Mouse (Mus musculus) CH12.LX (cell line): ENCODE measurements around the gene Wfdc6b. TPM values are rescaled to one million over a fixed set of nuclear protein-coding genes. Genes with fewer than 3 reads are reported as not detected.
A peak's percentile ranks its signal among the peaks of the same experiment; 100 is the strongest.

Experiments
- DNase-seq: peaks from one replicate; pipeline ENCODE4 v3.0.0-alpha.2; 2013; ENCODE audit errors: extremely low read depth
- H3K27ac ChIP-seq: 2 replicates; pipeline ENCODE4 v1.5.1; 2012; ENCODE audit warnings: low read depth, mild to moderate bottlenecking, control low read depth, moderate library complexity; ENCODE audit not compliant: insufficient read depth
- H3K27me3 ChIP-seq: replicated peaks from 2 replicates; pipeline ENCODE3; 2012; ENCODE audit warnings: inconsistent platforms
- H3K36me3 ChIP-seq, 2 experiments: replicated peaks in 1 of 2; 2 replicates each; pipeline versions ENCODE3 to v1.6.1; 2012; ENCODE audit warnings: inconsistent platforms in 1 of 2, low read length in 1 of 2, mild to moderate bottlenecking in 1 of 2, mixed read lengths in 1 of 2, moderate library complexity in 1 of 2; ENCODE audit not compliant: control insufficient read depth in 1 of 2, insufficient read depth in 1 of 2
- H3K4me1 ChIP-seq, 2 experiments: 2 replicates each; pipeline ENCODE4 v1.6.1; 2012; ENCODE audit warnings: inconsistent platforms in 1 of 2, moderate library complexity in 1 of 2; ENCODE audit not compliant: insufficient read depth in 2 of 2, control insufficient read depth in 1 of 2
- H3K4me2 ChIP-seq: 2 replicates; pipeline ENCODE4 v1.6.1; 2012; ENCODE audit warnings: low read depth, mild to moderate bottlenecking, control low read depth; ENCODE audit not compliant: poor library complexity, insufficient read depth, severe bottlenecking
- H3K4me3 ChIP-seq, 3 experiments: fragments of 150-350 bp in 1 of 3; sonication (generic) in 1 of 3; replicated peaks in 1 of 3; 2 replicates each; pipeline versions ENCODE3 to v1.5.1; 2011 to 2012; ENCODE audit warnings: low read depth in 2 of 3, low read length in 2 of 3, mild to moderate bottlenecking in 2 of 3, moderate library complexity in 2 of 3, control low read depth in 1 of 3, improper control_type of control experiment in 1 of 3, inconsistent platforms in 1 of 3, mixed read lengths in 1 of 3; ENCODE audit not compliant: poor library complexity in 1 of 3
- H3K79me2 ChIP-seq: replicated peaks from 2 replicates; pipeline ENCODE4 v1.6.1; 2012; ENCODE audit warnings: mild to moderate bottlenecking, moderate library complexity; ENCODE audit not compliant: control insufficient read depth, poor library complexity, insufficient read depth, severe bottlenecking; ENCODE audit errors: extremely low read depth
- H3K9ac ChIP-seq: 2 replicates; pipeline ENCODE4 v1.6.1; 2012; ENCODE audit warnings: low read depth, mild to moderate bottlenecking, control low read depth, moderate library complexity; ENCODE audit not compliant: insufficient read depth
- H3K9me3 ChIP-seq: replicated peaks from 2 replicates; pipeline ENCODE3; 2012; ENCODE audit warnings: low read length, inconsistent platforms, mixed read lengths
- BHLHE40 ChIP-seq: IDR thresholded peaks from 2 replicates; pipeline ENCODE4 v1.6.1; 2011; ENCODE audit warnings: mild to moderate bottlenecking, low read depth, low read length, improper control_type of control experiment
- CHD1 ChIP-seq: IDR thresholded peaks from 2 replicates; pipeline ENCODE4 v1.6.1; 2012; ENCODE audit warnings: low read depth, low read length, improper control_type of control experiment, inconsistent platforms
- CTCF ChIP-seq, 2 experiments: IDR thresholded peaks in 1 of 2; conservative IDR thresholded peaks in 1 of 2; 2 replicates each; pipeline ENCODE4 v1.5.1; 2011 to 2012; ENCODE audit warnings: low read depth in 2 of 2, low read length in 2 of 2, improper control_type of control experiment in 1 of 2, inconsistent platforms in 1 of 2, mild to moderate bottlenecking in 1 of 2, moderate library complexity in 1 of 2
- ETS1 ChIP-seq: conservative IDR thresholded peaks from 2 replicates; pipeline ENCODE4 v1.6.1; 2012; ENCODE audit warnings: low read depth, mild to moderate bottlenecking, inconsistent platforms, low read length, improper control_type of control experiment, moderate library complexity
- GABPA ChIP-seq: IDR thresholded peaks from 2 replicates; pipeline ENCODE4 v1.6.1; 2012; ENCODE audit warnings: low read depth, low read length, improper control_type of control experiment, inconsistent platforms; ENCODE audit not compliant: insufficient replicate concordance
- MAZ ChIP-seq: IDR thresholded peaks from 2 replicates; pipeline ENCODE4 v1.6.1; 2012; ENCODE audit warnings: low read depth, mild to moderate bottlenecking, inconsistent platforms, low read length, improper control_type of control experiment, moderate library complexity
- MXI1 ChIP-seq: IDR thresholded peaks from 2 replicates; pipeline ENCODE4 v1.6.1; 2011; ENCODE audit warnings: mild to moderate bottlenecking, low read depth, low read length, improper control_type of control experiment
- POLR2AphosphoS2 ChIP-seq: IDR thresholded peaks from 2 replicates; pipeline ENCODE4 v1.6.1; 2011; ENCODE audit warnings: low read depth, low read length, improper control_type of control experiment
- RCOR1 ChIP-seq: conservative IDR thresholded peaks from 2 replicates; pipeline ENCODE4 v1.6.1; 2012; ENCODE audit warnings: low read depth, mild to moderate bottlenecking, inconsistent platforms, low read length, improper control_type of control experiment
- SIN3A ChIP-seq: IDR thresholded peaks from 2 replicates; pipeline ENCODE4 v1.6.1; 2012; ENCODE audit warnings: low read length, improper control_type of control experiment, inconsistent platforms
- SMC3 ChIP-seq: IDR thresholded peaks from 2 replicates; pipeline ENCODE4 v1.6.1; 2011; ENCODE audit warnings: low read depth, low read length, improper control_type of control experiment
- TBP ChIP-seq: conservative IDR thresholded peaks from 2 replicates; pipeline ENCODE4 v1.6.1; 2011; ENCODE audit warnings: low read depth, low read length, improper control_type of control experiment
- UBTF ChIP-seq: IDR thresholded peaks from 2 replicates; pipeline ENCODE4 v1.6.1; 2012; ENCODE audit warnings: low read depth, mild to moderate bottlenecking, inconsistent platforms, low read length, improper control_type of control experiment, moderate library complexity
- ZC3H11A ChIP-seq: IDR thresholded peaks from 2 replicates; pipeline ENCODE4 v1.6.1; 2012; ENCODE audit warnings: low read depth, mild to moderate bottlenecking, inconsistent platforms, low read length, improper control_type of control experiment
- ZNF384 ChIP-seq: IDR thresholded peaks from 2 replicates; pipeline ENCODE4 v1.6.1; 2012; ENCODE audit warnings: low read depth, low read length, improper control_type of control experiment, inconsistent platforms
- dilution Hi-C: fragments of 300-500 bp; cut with MboI; formaldehyde crosslinking; loops from 2 replicates; pipeline ENCODE4 v1.14.3; 2020; ENCODE audit warnings: low sequenced_read_pairs; ENCODE audit not compliant: extremely low pct_unique_long_range_greater_than_20kb, extremely low pct_ligation_motif_present
- in situ Hi-C: fragments of 300-500 bp; cut with MboI; formaldehyde crosslinking; loops from 3 replicates; pipeline ENCODE4 v1.14.3; 2019; ENCODE audit warnings: low sequenced_read_pairs, low pct_ligation_motif_present, low pct_unique_long_range_greater_than_20kb, mixed read lengths
- polyA plus RNA-seq: library from polyadenylated mRNA; unstranded; fragments of >175 nt; gene quantifications from 2 replicates; pipeline ENCODE4 v1.2.1, GENCODE M21; 2012; ENCODE audit warnings: low read depth; ENCODE audit not compliant: insufficient read length
- total RNA-seq, 2 experiments: library from RNA; depleted of rRNA; stranded (reverse); fragments of 300-350 nt in 1 of 2; fragments of >200 nt in 1 of 2; gene quantifications; 2 replicates each; pipeline ENCODE4 v1.2.3; 2012 to 2014

Wfdc6b gene
- total and polyA plus RNA-seq, 3 experiments: not detected

DNA sequence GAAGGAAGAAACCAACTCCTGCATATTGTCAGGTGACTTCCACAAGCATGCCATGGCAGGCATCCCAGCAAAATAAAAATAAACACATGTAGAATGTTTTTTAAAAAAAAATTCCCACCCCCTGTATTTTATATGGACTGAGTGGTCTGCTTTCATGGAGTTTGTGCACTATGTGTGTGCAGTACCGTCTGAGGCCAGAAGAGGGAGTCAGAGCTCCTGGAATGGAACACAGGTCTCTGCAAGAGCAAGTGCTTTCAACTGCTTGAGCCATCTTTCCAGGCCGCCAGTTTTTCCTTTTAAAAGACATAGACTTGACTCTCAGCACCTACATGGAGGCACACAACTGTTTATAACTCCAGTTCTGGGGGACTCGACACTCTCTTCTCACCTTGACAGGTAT lies 9.8 kb upstream of the Wfdc6b start:
- no peak overlapping the region for H3K27ac ChIP-seq
- TF ChIP-seq MAZ: no peak
- no peak for TF ChIP-seq TBP
- no peak for TF ChIP-seq SIN3A
- peak in 1 of 2 experiments; percentile 22; a peak in 1 of 4 replicates for TF ChIP-seq CTCF (conservative IDR thresholded peaks at IDR 0.05 in 1 of 2, IDR thresholded peaks at IDR 0.05 in 1 of 2; ENCODE audit: low read depth in 2 of 2, low read length in 2 of 2)
- TF ChIP-seq ZC3H11A: no peak
- TF ChIP-seq, all 38 proteins: peak for 1
- no peak for DNase-seq
- no peak overlapping the region for H3K9ac ChIP-seq
- H3K27me3 ChIP-seq: peaks cover 71% of the 10 kb centered on the region
- no peak overlapping the region for H3K4me3 ChIP-seq
- peaks cover 11% of the 10 kb centered on the region for H3K9me3 ChIP-seq
- in situ Hi-C loops: loop anchor here (10.0 kb wide), 1 partner anchor 51 kb away; the partner anchor contains the start of genes Wfdc10 and Wfdc9
- no peaks in the 10 kb centered on the region for H3K79me2 ChIP-seq
- no peaks in the 10 kb centered on the region for H3K36me3 ChIP-seq
- no peaks in the 10 kb centered on the region for H3K4me1 ChIP-seq
- no peak overlapping the region for H3K4me2 ChIP-seq
- dilution Hi-C loops: no loop called here

DNA sequence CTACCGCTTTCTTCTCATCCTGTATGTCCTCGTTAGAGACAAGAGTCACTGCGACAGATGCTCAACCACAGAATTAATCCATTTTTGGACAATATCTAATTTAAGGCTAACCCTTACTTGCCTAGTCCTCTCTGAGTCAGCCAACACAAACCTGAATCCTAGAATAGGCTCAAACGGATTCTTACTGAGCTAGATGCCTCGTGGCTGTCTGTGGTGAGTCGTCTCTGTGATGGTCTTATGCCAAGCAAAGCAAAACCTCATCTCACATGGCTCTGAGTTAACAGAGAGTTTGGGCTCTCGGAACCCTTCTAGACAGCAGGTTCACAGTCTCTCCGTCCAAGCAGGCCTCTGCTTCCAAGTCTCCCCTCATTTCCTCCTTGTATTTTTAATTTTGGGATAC lies 8.9 kb upstream of the Wfdc6b start:
- no peaks in the 10 kb centered on the region for H3K79me2 ChIP-seq
- H3K4me2 ChIP-seq: no peak overlapping the region
- H3K36me3 ChIP-seq: no peaks in the 10 kb centered on the region
- in situ Hi-C loops: loop anchor here (10.0 kb wide), 1 partner anchor 50 kb away; the partner anchor contains the start of genes Wfdc10 and Wfdc9
- no peak overlapping the region for H3K27ac ChIP-seq
- H3K4me1 ChIP-seq: no peaks in the 10 kb centered on the region
- H3K27me3 ChIP-seq: peaks cover 77% of the 10 kb centered on the region
- no peak overlapping the region for H3K9ac ChIP-seq
- dilution Hi-C loops: no loop called here
- peaks cover 11% of the 10 kb centered on the region for H3K9me3 ChIP-seq
- DNase-seq: no peak
- no peak overlapping the region for H3K4me3 ChIP-seq
- TF ChIP-seq SMC3 (no peak), RCOR1 (no peak), MXI1 (no peak), GABPA (no peak), CHD1 (no peak), CTCF (conservative IDR thresholded peaks at IDR 0.05 in 1 of 2, IDR thresholded peaks at IDR 0.05 in 1 of 2; ENCODE audit: low read depth in 2 of 2, low read length in 2 of 2) (no peak), ZC3H11A (no peak), UBTF (no peak), POLR2AphosphoS2 (no peak), ZNF384 (no peak), BHLHE40 (no peak), ETS1 (no peak)
